Mouse (Mus musculus) kidney, adult 8-10 months (tissue): ENCODE results near the gene Palld.
A peak's percentile ranks its signal among the peaks of the same experiment; 100 is the strongest.

Source experiments
- DNase-seq, 2 experiments: peaks; one replicate each; pipeline ENCODE4 v3.0.0; 2022

Palld gene

GRCm38 (mm10) chr8:61865365-61865764, 37.1 kb downstream of the Palld start:
- peak in 1 of 2 experiments; percentile 25 for DNase-seq

GRCm38 (mm10) chr8:61851270-61851669, 51.2 kb downstream of the Palld start:
- DNase-seq = no peak

DNA sequence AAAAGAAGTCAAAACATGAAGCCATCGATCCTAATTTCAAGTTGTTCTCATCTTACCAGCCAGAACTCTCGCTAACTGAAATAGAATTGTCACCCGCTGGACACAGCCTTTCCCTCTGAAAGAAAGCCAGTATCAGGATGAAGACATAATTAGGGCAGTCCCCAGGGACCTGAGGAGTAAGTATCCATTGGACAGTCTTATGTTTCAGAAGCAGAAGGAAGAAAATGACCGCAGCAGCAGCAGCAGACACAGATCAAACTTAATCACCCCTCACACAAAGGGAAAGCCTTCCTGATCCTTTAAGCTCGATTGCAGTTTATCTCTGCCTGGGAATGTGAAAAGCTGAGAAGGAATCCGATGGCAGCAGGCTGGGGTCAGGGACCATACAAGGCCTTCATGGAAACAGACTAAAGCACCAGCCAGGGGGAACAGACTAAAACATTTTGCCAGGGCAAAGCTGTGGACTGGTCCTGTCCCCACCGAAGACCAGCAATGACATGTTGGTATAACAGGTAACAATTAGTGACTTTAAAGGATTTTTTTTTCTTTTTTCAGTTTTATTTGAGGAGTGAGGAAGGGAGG, 53.8 kb downstream of the Palld start:
- DNase-seq = no peak

- DNase-seq = no peak
Observed at GRCm38 (mm10) chr8:61847494-61847893, 55.0 kb downstream of the Palld start.

GRCm38 (mm10) chr8:61844992-61845391, 57.5 kb downstream of the Palld start:
- no peak for DNase-seq

DNA sequence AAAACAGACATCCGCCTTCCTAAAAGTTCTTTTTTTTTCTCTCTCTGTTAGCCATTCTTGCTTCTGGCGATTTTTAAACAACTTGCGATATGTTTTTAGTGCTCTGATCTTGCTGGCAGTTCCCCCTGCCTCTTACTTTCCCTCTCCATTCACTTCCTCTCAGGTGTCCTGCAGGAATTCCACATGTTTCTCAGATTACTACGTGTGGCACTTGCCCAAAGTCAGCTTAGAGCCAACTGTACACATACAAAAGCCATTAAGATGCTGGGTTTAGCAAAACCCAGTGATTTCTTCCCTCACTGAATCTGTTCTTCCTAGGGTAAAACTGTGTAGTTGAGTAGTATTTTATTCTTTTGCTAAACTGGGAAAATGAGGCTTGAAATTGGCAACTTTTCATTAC, 57.9 kb downstream of the Palld start:
- DNase-seq = no peak

GRCm38 (mm10) chr8:61843776-61844175, 58.7 kb downstream of the Palld start:
- DNase-seq = no peak

GRCm38 (mm10) chr8:61833211-61833610, 69.3 kb downstream of the Palld start:
- DNase-seq = no peak

DNA sequence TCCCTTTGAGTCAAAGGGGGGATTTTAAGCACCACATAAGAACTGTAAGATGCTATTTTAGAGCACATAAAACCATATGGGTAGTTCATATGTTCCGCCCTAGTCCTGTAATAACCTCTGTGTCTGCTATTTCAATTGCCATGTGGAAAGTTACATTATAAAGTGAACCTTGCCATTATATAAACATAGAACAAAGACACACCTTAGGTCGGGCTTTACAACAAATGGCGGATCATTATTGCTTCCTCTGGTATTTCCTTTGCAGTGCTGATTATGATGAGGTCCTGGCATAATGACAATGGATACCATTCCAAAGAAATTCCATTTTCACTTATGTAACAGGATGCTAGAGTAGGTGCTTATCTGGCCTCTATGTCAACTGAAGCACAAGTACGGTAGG, 70.5 kb downstream of the Palld start:
- DNase-seq = no peak

GRCm38 (mm10) chr8:61830821-61831220, 71.7 kb downstream of the Palld start:
- DNase-seq = no peak

- no peak for DNase-seq
Observed at GRCm38 (mm10) chr8:61824563-61824962, 77.9 kb downstream of the Palld start.

GRCm38 (mm10) chr8:61823157-61823556, 79.3 kb downstream of the Palld start:
- no peak for DNase-seq

DNA sequence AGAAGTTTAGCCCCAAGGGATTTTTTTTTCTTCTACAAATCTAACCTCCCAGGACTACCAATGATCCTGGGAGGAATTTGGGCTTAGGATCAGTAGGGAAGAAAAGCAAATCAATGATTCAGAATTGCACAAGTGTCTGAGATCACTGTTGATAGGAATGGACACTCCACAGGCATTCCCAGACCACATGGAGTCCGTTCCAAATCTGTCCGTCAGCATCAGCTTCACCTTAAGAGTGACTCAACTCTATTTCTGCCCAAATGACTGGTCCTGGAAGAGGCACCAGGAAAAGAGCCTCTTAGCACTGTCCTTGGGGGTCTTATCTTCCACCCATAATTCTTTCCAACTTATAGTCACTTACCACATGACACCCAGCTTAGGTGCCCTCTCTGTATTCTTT, 98.7 kb downstream of the Palld start:
- DNase-seq = no peak

- DNase-seq = no peak
Observed at GRCm38 (mm10) chr8:61802840-61803239, 99.7 kb downstream of the Palld start.

GRCm38 (mm10) chr8:61797391-61797947, 105.0 kb downstream of the Palld start:
- DNase-seq = no peak

DNA sequence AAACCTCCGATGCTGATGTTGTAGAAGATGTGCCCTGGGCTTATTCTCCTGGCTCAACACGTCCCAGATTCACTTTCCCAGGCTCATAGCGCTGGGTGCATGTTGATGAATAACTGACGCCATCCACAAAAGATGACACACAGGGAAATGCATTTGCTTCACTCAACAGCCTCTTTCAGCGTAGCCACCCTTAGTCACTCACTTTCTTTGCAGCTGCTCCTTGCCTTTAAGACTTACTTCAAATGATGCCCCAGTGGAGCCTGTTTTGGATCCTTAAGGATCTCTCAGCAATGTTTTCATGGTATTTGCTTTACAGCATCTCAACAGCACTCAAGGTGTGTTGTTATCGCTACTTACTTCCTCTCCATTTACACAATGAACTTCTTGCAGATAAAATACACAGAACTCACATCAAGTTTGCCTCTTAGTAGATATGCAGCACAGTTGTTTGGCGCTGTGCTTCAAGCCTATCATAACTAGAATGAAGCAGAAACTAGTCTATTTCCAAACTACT, 105.9 kb downstream of the Palld start:
- DNase-seq = no peak

- no peak for DNase-seq
Observed at GRCm38 (mm10) chr8:61789946-61790345, 112.5 kb downstream of the Palld start.

DNA sequence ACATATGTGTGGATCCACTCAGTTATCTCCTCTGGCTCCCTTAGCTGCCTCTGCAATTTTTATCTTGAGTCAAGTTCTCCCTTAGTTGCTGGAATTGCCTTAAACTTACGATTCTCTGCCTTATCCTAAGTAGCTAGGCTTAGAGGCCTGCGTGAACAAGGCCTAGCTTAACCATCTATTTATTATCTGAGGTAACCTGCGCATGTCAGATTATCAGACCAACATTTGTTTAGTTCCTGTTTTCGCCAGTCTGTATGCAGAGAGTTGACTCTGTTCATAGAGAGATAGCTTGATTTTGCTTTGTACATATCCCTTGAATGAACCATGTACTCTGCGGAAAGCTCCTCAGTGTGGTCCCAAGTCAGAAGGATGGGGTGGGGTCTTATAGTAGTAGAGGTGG, 113.2 kb downstream of the Palld start:
- no peak for DNase-seq

DNA sequence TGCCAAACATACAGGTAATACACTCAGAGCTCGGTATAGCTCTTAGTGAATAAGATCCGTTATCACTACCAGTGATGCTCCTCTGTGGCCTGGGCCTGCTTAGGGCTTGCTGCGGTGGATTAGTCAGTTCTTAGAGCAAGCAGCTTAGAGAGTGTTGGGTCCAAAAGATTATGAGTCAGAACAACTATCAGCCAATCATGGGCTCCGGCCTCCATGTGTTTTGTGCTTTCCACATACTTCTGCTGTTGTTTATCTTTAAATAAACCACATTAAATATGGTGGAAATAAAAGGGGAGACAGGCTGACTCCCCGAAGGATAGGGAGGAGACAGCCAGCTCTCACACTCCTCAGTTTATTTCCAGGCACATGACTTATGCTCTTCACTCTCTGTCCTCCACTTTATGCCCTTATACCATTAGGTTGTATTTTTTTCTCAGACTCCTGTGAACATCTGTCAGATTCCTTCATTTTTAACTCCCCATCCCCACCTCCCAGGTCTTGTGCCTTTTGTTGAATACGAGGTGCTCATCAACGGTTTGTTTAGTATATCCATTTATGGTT, 119.5 kb downstream of the Palld start:
- no peak for DNase-seq

DNA sequence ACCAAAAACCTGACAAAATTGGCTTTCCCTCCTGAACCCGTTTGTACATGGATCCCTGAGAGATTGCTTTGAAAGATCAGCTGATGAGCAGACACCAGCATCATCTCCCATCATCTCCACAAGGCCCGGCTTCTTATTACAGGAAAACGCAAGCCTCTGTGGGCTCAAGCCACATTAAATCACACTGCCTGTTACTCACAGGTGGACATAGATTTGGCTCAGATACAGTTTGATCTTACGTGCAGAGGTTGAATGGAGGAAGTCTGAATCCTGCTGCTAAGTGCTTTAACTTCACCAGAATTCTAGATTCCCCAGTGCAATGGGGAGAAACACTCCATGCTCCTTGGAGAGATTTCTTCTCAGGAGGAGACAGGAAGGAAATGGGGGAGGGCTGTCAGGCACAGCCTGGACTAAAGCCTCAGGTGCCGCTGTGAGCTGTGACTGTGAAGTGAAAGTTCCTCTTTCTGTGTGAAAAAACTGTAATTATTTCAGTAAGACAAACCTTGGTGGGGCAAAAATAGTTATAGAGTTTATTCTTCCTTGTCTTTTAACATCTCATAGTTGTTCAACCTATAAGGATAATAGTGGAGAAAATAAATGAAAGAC, 121.7 kb downstream of the Palld start:
- no peak for DNase-seq

- DNase-seq = no peak
Observed at GRCm38 (mm10) chr8:61778194-61778593, 124.3 kb downstream of the Palld start.

DNA sequence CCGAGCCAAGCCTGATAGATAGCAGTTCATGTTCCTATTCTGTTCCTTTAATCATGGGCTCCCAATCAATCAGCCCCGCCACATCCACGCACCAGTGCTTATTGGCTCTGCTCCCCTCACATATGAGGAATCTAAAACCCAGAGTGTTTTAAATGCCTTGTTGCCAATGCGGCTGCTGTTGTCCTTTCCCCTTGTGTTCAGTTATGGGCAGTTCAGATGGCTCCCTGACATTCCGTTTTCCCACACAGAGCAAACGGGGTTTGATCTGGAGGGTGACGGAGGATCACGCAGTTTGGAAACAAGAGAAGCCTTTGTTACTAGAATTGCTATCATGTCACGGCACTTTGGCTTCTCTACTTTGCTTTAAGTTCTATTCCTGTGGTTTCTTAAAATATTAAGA, 125.9 kb downstream of the Palld start:
- no peak for DNase-seq

DNA sequence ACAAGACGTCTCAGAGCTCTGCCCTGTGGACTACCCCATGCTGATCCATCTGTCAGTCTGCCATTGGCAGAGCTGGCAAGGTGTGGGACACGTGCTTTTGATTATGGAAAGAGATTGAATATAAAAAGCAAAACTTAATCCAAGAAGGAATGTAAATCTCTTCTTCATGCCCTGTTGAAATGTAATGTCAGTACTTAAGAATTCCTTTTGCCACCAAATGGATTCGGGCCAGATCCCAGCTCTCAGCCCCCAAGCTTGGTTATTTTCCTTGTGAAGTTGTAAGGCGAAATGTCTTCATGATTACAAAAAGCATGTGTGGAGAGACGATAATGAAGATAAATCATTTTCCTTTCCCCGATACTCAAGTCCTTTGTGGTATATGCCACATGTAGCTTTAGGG, 126.6 kb downstream of the Palld start:
- DNase-seq = no peak

GRCm38 (mm10) chr8:61774161-61774560, 128.3 kb downstream of the Palld start:
- no peak for DNase-seq
